Mouse (Mus musculus) frontal cortex, adult (tissue): ENCODE measurements around the gene Gm20431.
A peak's percentile ranks its signal among the peaks of the same experiment; 100 is the strongest.
"Not testable (repeated sequence)": the region's sequence is repeated elsewhere in the genome, so short reads cannot be mapped to it uniquely, and the experiment has no call there.

Experiments
- ATAC-seq: cut with Nextera tagmentation; 2 replicates; pipeline ENCODE4 v1.9.2; 2017; ENCODE audit warnings: mild to moderate bottlenecking, moderate library complexity, mixed read lengths; ENCODE audit not compliant: low TSS enrichment

Gene Gm20431

GRCm38 (mm10) chr2:167660611-167660971 lies 705 bp downstream of the Gm20431 start:
- ATAC-seq = peak; percentile 1; the same call in 1 of the 2 replicates

GRCm38 (mm10) chr2:167659847-167660610 lies 1.3 kb downstream of the Gm20431 start:
- ATAC-seq = 0 out of 2 replicates have a peak, but pooled peaks have one; percentile 5

GRCm38 (mm10) chr2:167659177-167659846 lies 2.0 kb downstream of the Gm20431 start:
- ATAC-seq = no peak

GRCm38 (mm10) chr2:167658712-167659111 lies 2.6 kb downstream of the Gm20431 start:
- ATAC-seq = no peak

DNA sequence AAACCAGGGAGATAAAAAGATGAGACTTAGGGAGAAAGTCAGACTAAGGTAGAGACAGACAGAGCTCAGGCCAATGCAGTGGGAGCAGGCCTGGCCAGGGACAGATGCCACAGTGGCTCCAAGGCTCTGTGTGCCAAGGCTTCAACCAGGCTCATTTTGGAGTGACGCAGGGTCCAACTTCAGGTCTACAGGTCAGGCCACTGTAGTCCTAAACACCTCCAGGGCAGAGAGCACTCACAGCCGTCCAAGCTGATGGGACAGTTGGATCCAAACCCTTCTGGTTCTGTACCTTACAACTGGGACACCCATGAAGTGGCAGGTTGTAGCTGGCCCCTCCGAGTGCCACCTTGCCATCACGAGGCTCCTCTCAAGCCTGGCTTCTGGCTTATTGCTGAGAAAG lies 3.3 kb downstream of the Gm20431 start:
- ATAC-seq = no peak

DNA sequence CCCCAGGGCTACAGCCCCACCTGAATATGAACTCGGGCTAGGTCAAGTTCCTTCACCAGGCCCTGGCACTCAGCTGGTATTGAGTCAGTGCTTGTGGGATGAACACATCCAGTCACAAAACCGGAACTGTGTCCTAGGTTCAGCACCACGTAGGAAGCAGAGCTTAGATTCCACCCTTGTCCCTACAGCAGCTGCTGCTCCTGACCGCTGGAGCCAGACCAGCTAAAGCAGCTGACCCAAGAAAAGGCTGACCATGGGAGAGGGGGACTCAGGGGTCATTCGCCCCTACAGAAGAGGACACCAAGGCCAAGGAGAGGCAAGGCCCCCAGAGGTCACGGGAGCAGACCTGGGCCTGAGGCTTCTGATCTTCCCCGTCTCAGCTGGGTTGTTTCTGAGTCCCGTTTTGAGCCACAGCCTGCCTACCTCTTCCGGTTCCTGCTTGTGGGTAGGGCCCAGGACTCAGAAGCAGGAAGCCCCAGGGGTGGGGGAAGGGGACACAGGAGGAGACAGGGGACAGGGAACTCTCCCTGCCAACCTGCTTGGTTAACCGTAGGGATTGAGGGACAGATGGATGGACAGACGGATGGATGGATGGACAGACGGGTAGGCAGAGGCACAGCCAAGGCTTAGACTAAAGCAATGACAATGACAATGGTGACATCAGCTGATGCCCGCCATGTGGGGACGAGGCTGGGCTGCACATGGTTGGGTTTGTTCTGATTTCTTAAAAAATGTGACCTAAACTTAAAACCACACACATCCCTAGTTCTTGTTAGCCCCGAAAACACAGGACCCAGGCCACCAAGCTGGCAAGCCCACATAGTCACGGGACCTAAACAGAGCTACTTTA lies 4.4 kb downstream of the Gm20431 start:
- ATAC-seq = no peak

- ATAC-seq = no peak
Observed at GRCm38 (mm10) chr2:167654911-167655600, 6.2 kb downstream of the Gm20431 start.

DNA sequence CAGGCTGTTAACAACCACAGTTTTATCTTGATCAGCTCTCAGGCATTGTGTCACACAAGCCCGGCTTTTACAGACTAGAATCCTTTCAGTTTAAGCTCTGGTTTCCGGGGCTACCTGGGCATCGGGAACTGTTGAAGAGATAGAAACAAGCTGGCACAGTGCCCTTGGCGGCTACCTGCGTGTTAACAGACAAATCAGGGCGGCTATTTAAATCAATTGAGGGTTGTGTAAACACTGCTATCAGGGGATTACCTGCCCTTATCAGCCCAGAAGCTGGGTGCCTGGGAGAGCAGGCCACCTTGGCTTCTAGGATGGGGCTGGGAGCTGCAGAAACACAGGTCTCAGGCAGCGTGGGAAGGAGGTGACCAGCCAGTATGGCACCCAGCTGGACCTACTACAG lies 8.6 kb downstream of the Gm20431 start:
- no peak for ATAC-seq

GRCm38 (mm10) chr2:167651622-167652021 lies 9.7 kb downstream of the Gm20431 start:
- ATAC-seq = peak; percentile 66; the same call in 1 of the 2 replicates

DNA sequence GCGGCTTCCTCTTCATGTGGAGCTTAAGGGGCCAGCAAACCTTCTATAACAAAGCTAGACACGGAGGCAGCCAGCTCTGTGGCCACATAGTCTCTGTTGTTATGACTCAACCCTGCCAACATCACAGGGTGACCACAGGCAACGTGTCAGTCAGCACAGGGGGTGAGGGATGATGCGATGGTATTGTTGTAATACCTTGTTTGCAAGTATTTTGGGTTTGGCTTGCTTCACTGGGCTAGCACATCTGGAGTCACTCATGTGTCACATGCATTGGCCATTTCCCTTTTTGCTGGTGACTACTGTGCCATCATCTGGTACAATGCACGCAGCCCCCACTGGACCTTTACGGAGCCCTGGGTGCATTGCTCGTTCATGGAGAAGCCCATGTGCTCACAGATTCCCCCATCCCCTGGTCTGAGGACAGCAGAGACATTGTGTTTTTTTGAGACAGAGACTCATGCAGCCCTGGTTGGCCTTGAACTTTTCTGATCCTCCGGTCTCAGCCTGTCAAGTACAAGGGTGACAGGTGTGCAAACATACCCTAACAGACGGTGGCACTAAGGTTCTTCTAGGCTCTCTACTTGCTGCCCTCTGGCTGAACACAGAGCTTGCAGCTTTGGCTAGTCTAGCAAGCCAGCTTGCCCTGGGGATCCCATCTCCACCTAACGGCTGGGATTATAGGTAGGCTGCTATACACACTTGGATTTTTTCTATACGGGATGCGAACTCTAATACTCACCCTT lies 11.8 kb downstream of the Gm20431 start:
- no peak for ATAC-seq

- ATAC-seq = no peak
Observed at GRCm38 (mm10) chr2:167646411-167646810, 14.9 kb downstream of the Gm20431 start.

GRCm38 (mm10) chr2:167643356-167644052 lies 17.8 kb downstream of the Gm20431 start:
- not testable (repeated sequence) for ATAC-seq

- ATAC-seq = no peak
Observed at GRCm38 (mm10) chr2:167642164-167642563, 19.1 kb downstream of the Gm20431 start.

DNA sequence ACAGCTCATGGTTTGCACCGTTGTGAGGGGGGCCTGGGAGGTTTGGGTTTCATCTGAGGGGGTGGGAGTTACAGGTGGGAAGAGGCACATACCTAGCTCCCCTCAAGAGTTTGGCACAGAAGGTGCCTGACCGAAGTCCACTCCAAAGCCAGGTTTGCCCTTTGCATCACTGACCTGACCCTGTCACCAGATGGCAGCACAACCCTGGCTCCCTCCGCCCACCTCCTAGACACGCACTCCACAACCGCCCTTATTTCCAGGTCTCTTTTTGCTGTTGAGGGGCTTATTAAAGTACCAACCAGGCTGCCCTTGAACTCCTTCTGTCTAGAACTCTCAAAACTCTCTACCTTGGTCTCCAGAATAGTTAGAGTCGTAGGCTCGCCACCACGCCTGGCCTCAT lies 20.0 kb downstream of the Gm20431 start:
- ATAC-seq = no peak

DNA sequence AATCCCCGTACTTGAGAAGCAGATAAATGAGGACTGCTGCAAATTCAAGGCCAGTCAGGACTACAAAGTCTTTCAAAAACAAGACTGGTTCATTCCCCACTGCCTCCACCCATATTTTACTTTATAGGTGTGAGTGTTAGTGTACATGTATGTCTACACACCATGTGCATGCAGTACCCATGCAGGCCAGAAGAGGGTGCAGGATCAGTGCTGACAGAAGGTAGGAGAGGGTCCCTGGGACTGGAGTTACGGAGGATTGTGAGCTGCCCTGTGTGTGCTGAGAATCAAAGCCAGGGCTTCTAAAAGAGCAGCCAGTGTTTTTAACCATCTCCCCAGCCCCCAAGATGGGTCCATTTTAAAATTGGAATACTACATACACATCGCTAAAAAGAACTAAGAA lies 21.0 kb downstream of the Gm20431 start:
- ATAC-seq = no peak

- ATAC-seq = no peak
Observed at GRCm38 (mm10) chr2:167634865-167635512, 26.3 kb downstream of the Gm20431 start.

DNA sequence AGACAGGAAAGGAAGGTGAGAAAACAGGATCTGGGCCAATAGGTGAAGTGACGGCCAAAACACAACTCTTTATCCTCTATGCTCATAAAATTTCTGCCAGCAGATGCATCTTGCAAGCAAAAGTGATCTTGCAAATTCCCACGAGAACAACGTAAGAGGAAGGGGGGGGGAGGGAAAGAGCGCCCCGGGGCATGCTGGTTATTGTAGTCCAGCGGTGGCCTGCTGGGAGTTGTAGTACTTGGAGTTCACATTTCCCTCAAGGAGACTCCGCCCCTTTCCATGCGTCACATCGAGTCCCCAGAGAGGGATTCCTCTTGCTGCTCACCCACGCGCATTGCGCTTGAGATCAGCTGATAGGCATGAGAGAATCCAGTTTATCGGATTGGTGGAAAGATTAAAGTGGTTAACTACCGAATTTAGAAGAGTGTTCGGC lies 26.9 kb downstream of the Gm20431 start:
- ATAC-seq = peak; percentile 87

- ATAC-seq = no peak
Observed at GRCm38 (mm10) chr2:167633537-167633872, 27.8 kb downstream of the Gm20431 start.

GRCm38 (mm10) chr2:167632731-167633536 lies 28.4 kb downstream of the Gm20431 start:
- ATAC-seq = no peak
